Mouse (Mus musculus) lung, embryonic 14.5 days (tissue): ENCODE data around the gene Olfr523. TPM values are rescaled to one million over a fixed set of nuclear protein-coding genes. Genes with fewer than 3 reads are reported as not detected.
A peak's percentile ranks its signal among the peaks of the same experiment; 100 is the strongest.
"Not testable (repeated sequence)": the region's sequence is repeated elsewhere in the genome, so short reads cannot be mapped to it uniquely, and the experiment has no call there.

Experiments
- ATAC-seq: fragments of 200-750 bp; cut with Nextera tagmentation; 2 replicates; pipeline ENCODE4 v1.8.0; 2017; ENCODE audit warnings: mild to moderate bottlenecking, moderate TSS enrichment, moderate library complexity; ENCODE audit not compliant: insufficient read depth
- DNase-seq: peaks from one replicate; pipeline ENCODE4 v3.0.0-alpha.2; 2015
- H3K27ac ChIP-seq: fragments of 300-500 bp; sonication (generic); 2 replicates; pipeline ENCODE4 v1.5.1; 2014; ENCODE audit warnings: low read depth, mild to moderate bottlenecking, moderate library complexity
- H3K27me3 ChIP-seq: fragments of 300-500 bp; sonication (generic); 2 replicates; pipeline ENCODE4 v1.6.1; 2014; ENCODE audit warnings: low read length, control low read depth; ENCODE audit not compliant: insufficient read depth
- H3K36me3 ChIP-seq: fragments of 300-500 bp; sonication (generic); 2 replicates; pipeline ENCODE4 v1.6.1; 2014; ENCODE audit warnings: control low read depth; ENCODE audit not compliant: insufficient read depth
- H3K4me1 ChIP-seq: fragments of 300-500 bp; sonication (generic); 2 replicates; pipeline ENCODE4 v1.6.1; 2014; ENCODE audit warnings: antibody characterized with exemption, control low read depth; ENCODE audit not compliant: insufficient read depth
- H3K4me2 ChIP-seq: fragments of 300-500 bp; sonication (generic); 2 replicates; pipeline ENCODE4 v1.6.1; 2014; ENCODE audit warnings: mild to moderate bottlenecking
- H3K4me3 ChIP-seq: fragments of 300-500 bp; sonication (generic); 2 replicates; pipeline ENCODE4 v1.5.1; 2014; ENCODE audit warnings: low read depth, low read length
- H3K9ac ChIP-seq: fragments of 300-500 bp; sonication (generic); 2 replicates; pipeline ENCODE4 v1.6.1; 2014
- H3K9me3 ChIP-seq: fragments of 300-500 bp; sonication (generic); 2 replicates; pipeline ENCODE4 v1.6.1; 2016; ENCODE audit warnings: low read depth, low read length, control low read depth
- CTCF ChIP-seq: IDR thresholded peaks from 2 replicates; pipeline ENCODE4 v1.5.1; 2016; ENCODE audit warnings: antibody characterized with exemption, low read depth
- WGBS: fragments of 180-500 bp; shearing (Covaris S2); extraction: QIAGEN DNeasy Blood & Tissue Kit; methylation state at CpG from one replicate; pipeline ENCODE4 v1.1.7; 2014; 5-methylcytosine and 5-hydroxymethylcytosine counted together
- polyA plus RNA-seq: library from polyadenylated mRNA; unstranded; fragments of >200 nt; fragmentation: Nextera tagmentation; extraction: Ambion mirVana; gene quantifications from 2 replicates; pipeline ENCODE4 v1.2.1, GENCODE M21; 2014

Gene Olfr523
- polyA plus RNA-seq = not detected in 2 replicates

GRCm38 (mm10) chr7:140172936-140173335 lies at the start of gene Olfr523:
Olfr523 (plus strand) TSS chr7:140173217.
- Histone ChIP-seq H3K9ac (no peak within 1 kb of the TSS), H3K4me2 (no peak within 1 kb of the TSS), H3K27me3 (no peaks in the 10 kb centered on the region), H3K27ac (no peak within 1 kb of the TSS), H3K4me3 (no peak within 1 kb of the TSS), H3K9me3 (no peaks in the 10 kb centered on the region), H3K4me1 (no peaks in the 10 kb centered on the region), H3K36me3 (no peaks in the 10 kb centered on the region)
- ATAC-seq (no peak), DNase-seq (no peak)
- no peak for TF ChIP-seq CTCF
- 43% methylated on average over 1 of the region's 1 CpGs for WGBS

- 0 out of 2 replicates have a peak, but pooled peaks cover 3% of the 10 kb centered on the region for H3K4me1 ChIP-seq
- H3K27ac ChIP-seq = no peak overlapping the region
- ATAC-seq = no peak
- H3K9ac ChIP-seq = no peak overlapping the region
- no peak overlapping the region for H3K4me3 ChIP-seq
- H3K36me3 ChIP-seq = 0 out of 2 replicates have a peak, but pooled peaks cover 1% of the 10 kb centered on the region
- no peak for TF ChIP-seq CTCF
- H3K9me3 ChIP-seq = no peaks in the 10 kb centered on the region
- DNase-seq = no peak
- WGBS = 88% methylated on average over 1 of the region's 1 CpGs
- no peak overlapping the region for H3K4me2 ChIP-seq
- H3K27me3 ChIP-seq = no peaks in the 10 kb centered on the region
Measured at GRCm38 (mm10) chr7:140124382-140124781, 48.6 kb upstream of the Olfr523 start.

- Histone ChIP-seq H3K27me3 (no peaks in the 10 kb centered on the region), H3K4me2 (peak overlapping the region; percentile 89), H3K9me3 (no peaks in the 10 kb centered on the region), H3K27ac (peak overlapping the region; percentile 63; the same call in 1 of the 2 replicates), H3K4me1 (0 out of 2 replicates have a peak, but pooled peaks cover 3% of the 10 kb centered on the region), H3K4me3 (peak overlapping the region; percentile 73), H3K9ac (peak overlapping the region; percentile 79), H3K36me3 (peaks cover 3% of the 10 kb centered on the region; the same call in 1 of the 2 replicates)
- ATAC-seq (peak; percentile 98), DNase-seq (peak; percentile 91)
- under 1% methylated on average over 40 of the region's 40 CpGs for WGBS
- no peak for TF ChIP-seq CTCF
Measured at GRCm38 (mm10) chr7:140125278-140126021, 47.6 kb upstream of the Olfr523 start.

GRCm38 (mm10) chr7:140126022-140126350 lies 47.0 kb upstream of the Olfr523 start:
- peak overlapping the region; percentile 73 for H3K4me3 ChIP-seq
- ATAC-seq (no peak; the same call in 1 of the 2 replicates), DNase-seq (no peak)
- TF ChIP-seq CTCF = no peak
- H3K36me3 ChIP-seq = peaks cover 6% of the 10 kb centered on the region; the same call in 1 of the 2 replicates
- H3K27me3 ChIP-seq = no peaks in the 10 kb centered on the region
- 4% methylated on average over 5 of the region's 5 CpGs for WGBS
- H3K4me1 ChIP-seq = 0 out of 2 replicates have a peak, but pooled peaks cover 3% of the 10 kb centered on the region
- no peaks in the 10 kb centered on the region for H3K9me3 ChIP-seq
- H3K27ac ChIP-seq = peak overlapping the region; percentile 63; the same call in 1 of the 2 replicates
- peak overlapping the region; percentile 79 for H3K9ac ChIP-seq
- H3K4me2 ChIP-seq = peak overlapping the region; percentile 89

GRCm38 (mm10) chr7:140126934-140127333 lies 46.1 kb upstream of the Olfr523 start:
- Histone ChIP-seq H3K27ac (no peak overlapping the region), H3K9ac (no peak overlapping the region), H3K36me3 (peaks cover 6% of the 10 kb centered on the region; the same call in 1 of the 2 replicates), H3K27me3 (no peaks in the 10 kb centered on the region), H3K4me3 (peak overlapping the region; percentile 4; the same call in 1 of the 2 replicates), H3K4me1 (0 out of 2 replicates have a peak, but pooled peaks cover 3% of the 10 kb centered on the region), H3K4me2 (peak overlapping the region; percentile 15; the same call in 1 of the 2 replicates), H3K9me3 (no peaks in the 10 kb centered on the region)
- TF ChIP-seq CTCF = no peak
- DNase-seq (no peak), ATAC-seq (no peak)
- WGBS = 84% methylated on average over 3 of the region's 3 CpGs

GRCm38 (mm10) chr7:140127911-140128310 lies 45.1 kb upstream of the Olfr523 start:
- DNase-seq = peak; percentile 9

GRCm38 (mm10) chr7:140132184-140132583 lies 40.8 kb upstream of the Olfr523 start:
- not testable (repeated sequence) for H3K4me2 ChIP-seq, H3K27me3 ChIP-seq, H3K27ac ChIP-seq, DNase-seq, H3K9me3 ChIP-seq, H3K9ac ChIP-seq, H3K4me3 ChIP-seq, ATAC-seq, H3K4me1 ChIP-seq
- 94% methylated on average over 7 of the region's 7 CpGs for WGBS
- H3K36me3 ChIP-seq = peaks cover 16% of the 10 kb centered on the region; the same call in 1 of the 2 replicates

More at GRCm38 (mm10) chr7:140127911-140128310, 45.1 kb upstream of the Olfr523 start:
- 0 out of 2 replicates have a peak, but pooled peaks cover 3% of the 10 kb centered on the region for H3K4me1 ChIP-seq
- no peak for TF ChIP-seq CTCF
- H3K4me3 ChIP-seq = no peak overlapping the region
- WGBS = 84% methylated on average over 2 of the region's 2 CpGs
- no peak overlapping the region for H3K9ac ChIP-seq
- peaks cover 13% of the 10 kb centered on the region; the same call in 1 of the 2 replicates for H3K36me3 ChIP-seq
- no peak for ATAC-seq
- no peak overlapping the region for H3K4me2 ChIP-seq
- H3K27me3 ChIP-seq = no peaks in the 10 kb centered on the region
- no peak overlapping the region for H3K27ac ChIP-seq
- H3K9me3 ChIP-seq = no peaks in the 10 kb centered on the region

- not testable (repeated sequence) for H3K4me3 ChIP-seq, ATAC-seq, H3K9me3 ChIP-seq, H3K9ac ChIP-seq, DNase-seq, H3K4me2 ChIP-seq, H3K27ac ChIP-seq, H3K27me3 ChIP-seq, H3K4me1 ChIP-seq
- WGBS = 93% methylated on average over 7 of the region's 7 CpGs
- H3K36me3 ChIP-seq = peaks cover 16% of the 10 kb centered on the region; the same call in 1 of the 2 replicates
Measured at GRCm38 (mm10) chr7:140134033-140134432, 39.0 kb upstream of the Olfr523 start.
